11 mouse cellular contexts compared by ENCODE assay signal in the genomic region with DNA sequence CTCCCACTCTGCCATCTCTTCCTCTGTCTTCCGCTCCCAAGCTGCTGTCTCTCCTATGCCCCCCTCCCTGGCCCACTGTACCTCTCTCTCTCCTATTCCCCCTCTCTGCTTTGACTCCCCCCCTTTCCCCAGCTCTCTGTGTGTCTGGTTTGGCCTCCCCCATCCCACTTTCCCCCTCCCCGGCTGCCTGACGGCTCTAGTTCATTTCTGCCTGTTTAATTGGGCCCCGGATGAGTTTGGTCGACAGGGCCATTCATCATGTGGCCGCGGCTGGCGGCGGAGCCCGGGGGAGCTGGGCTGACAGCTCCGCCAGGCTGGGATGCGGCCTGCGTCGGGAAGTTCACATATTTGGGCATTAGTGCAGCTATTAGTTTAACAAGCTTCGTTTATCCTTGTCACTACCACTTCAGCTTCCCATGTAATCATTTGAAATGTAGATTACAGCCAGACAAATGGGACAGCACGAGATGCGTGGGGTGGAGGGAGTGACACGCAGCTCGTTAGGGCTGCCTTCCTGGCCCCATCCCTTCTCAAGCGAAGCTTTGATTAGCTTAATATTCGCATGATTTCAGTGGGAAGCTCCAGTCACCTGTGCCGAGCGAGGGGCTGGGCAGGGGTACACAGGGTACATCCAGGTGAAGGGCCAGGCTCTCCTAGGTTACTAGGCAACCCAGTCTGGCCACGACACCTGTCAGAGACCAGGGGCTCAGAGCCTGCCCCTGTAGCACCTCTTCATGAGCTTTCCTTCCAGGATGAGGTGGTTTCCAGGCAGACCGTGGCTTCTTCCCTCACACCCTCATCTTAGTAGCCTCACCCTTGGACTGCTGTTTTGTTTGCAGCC.
DNase-seq lines count a peak whose midpoint lies in the region; ATAC-seq lines count a peak whose summit lies in the region.
"Had no signal": no experiment of that assay in that cellular context is flagged by ENCODE, and none has a peak within 500 bp of the region (broad histone marks: within the 10 kb centered on the region; RNA-seq: fewer than 3 reads in every experiment).

No protein-coding gene starts in this region.

- ATAC-seq in hindbrain, embryonic 16.5 days = peak; percentile 84
- peak; percentile 70 for ATAC-seq in neural tube, embryonic 14.5 days (ENCODE audit: low read depth)

- no peak overlapping the region for H3K9ac ChIP-seq in hindbrain, embryonic 16.5 days (ENCODE audit: low read depth, low read length)
- no peak overlapping the region for H3K9ac ChIP-seq in neural tube, embryonic 14.5 days (replicated peaks; ENCODE audit: low read depth, low read length)

- peak overlapping the region; percentile 40 for H3K4me2 ChIP-seq in hindbrain, embryonic 16.5 days (ENCODE audit: low read length)
- H3K4me2 ChIP-seq in neural tube, embryonic 14.5 days (ENCODE audit: low read depth, low read length) = peak overlapping the region; percentile 18; the same call in 1 of the 2 replicates

- peak; percentile 41 to 57 for DNase-seq in kidney, postnatal 4 days
- DNase-seq in kidney, adult 18-20 months = no peak
- DNase-seq in embryonic facial prominence, embryonic 10.5 days (ENCODE audit: low spot score) = peak; percentile 60
- no peak for DNase-seq in cerebellum, adult 9-11 months
- DNase-seq in B cell, adult 2 months = no peak
- no peak for DNase-seq in cerebellum, postnatal 25 days
- DNase-seq: adrenal gland, adult 8-10 months; right cerebral cortex, postnatal 14 days; thymus, adult 18-20 months had no signal

- H3K27ac ChIP-seq in embryonic facial prominence, embryonic 10.5 days (replicated peaks) = no peak overlapping the region
- H3K27ac ChIP-seq in hindbrain, embryonic 16.5 days (ENCODE audit: low read depth, low read length) = no peak overlapping the region
- 0 out of 2 replicates have a peak overlapping the region, but pooled peaks have one; percentile 44 for H3K27ac ChIP-seq in neural tube, embryonic 14.5 days (ENCODE audit: low read depth, low read length)

- H3K9me3 ChIP-seq in embryonic facial prominence, embryonic 10.5 days = no peaks in the 10 kb centered on the region
- H3K9me3 ChIP-seq in hindbrain, embryonic 16.5 days (ENCODE audit: control insufficient read depth, low read length) = no peaks in the 10 kb centered on the region
- no peaks in the 10 kb centered on the region for H3K9me3 ChIP-seq in neural tube, embryonic 14.5 days (ENCODE audit: control insufficient read depth, low read length)

- peaks cover 20% of the 10 kb centered on the region for H3K4me1 ChIP-seq in embryonic facial prominence, embryonic 10.5 days
- peaks cover 16% of the 10 kb centered on the region for H3K4me1 ChIP-seq in hindbrain, embryonic 16.5 days (ENCODE audit: control insufficient read depth, insufficient read depth, low read depth, low read length)
- peaks cover 17% of the 10 kb centered on the region for H3K4me1 ChIP-seq in neural tube, embryonic 14.5 days (ENCODE audit: control insufficient read depth, insufficient read depth, low read length)

- 37% methylated on average over 25 of the region's 25 CpGs for WGBS in embryonic facial prominence, embryonic 10.5 days
- WGBS in hindbrain, embryonic 16.5 days = 17% methylated on average over 25 of the region's 25 CpGs
- 17% methylated on average over 25 of the region's 25 CpGs for WGBS in neural tube, embryonic 14.5 days

- H3K36me3 ChIP-seq in embryonic facial prominence, embryonic 10.5 days (replicated peaks) = no peaks in the 10 kb centered on the region
- H3K36me3 ChIP-seq in hindbrain, embryonic 16.5 days (ENCODE audit: control insufficient read depth, insufficient read depth, low read length) = no peaks in the 10 kb centered on the region
- H3K36me3 ChIP-seq in neural tube, embryonic 14.5 days (ENCODE audit: control insufficient read depth, insufficient read depth, low read length) = no peaks in the 10 kb centered on the region

- no peak overlapping the region for H3K4me3 ChIP-seq in embryonic facial prominence, embryonic 10.5 days
- H3K4me3 ChIP-seq in hindbrain, embryonic 16.5 days (ENCODE audit: low read length) = no peak overlapping the region
- no peak overlapping the region for H3K4me3 ChIP-seq in neural tube, embryonic 14.5 days (ENCODE audit: low read depth, low read length)

- H3K27me3 ChIP-seq in embryonic facial prominence, embryonic 10.5 days (replicated peaks; ENCODE audit: low read depth, poor library complexity, severe bottlenecking) = peaks cover 44% of the 10 kb centered on the region
- no peaks in the 10 kb centered on the region; the same call in 1 of the 2 replicates for H3K27me3 ChIP-seq in hindbrain, embryonic 16.5 days (replicated peaks; ENCODE audit: control insufficient read depth, insufficient read depth, low read length)
- H3K27me3 ChIP-seq in neural tube, embryonic 14.5 days (ENCODE audit: control insufficient read depth, insufficient read depth, low read length) = no peaks in the 10 kb centered on the region

Comparison
In these comparisons a context has a peak if more than half of its experiments do, and no peak if none do; other contexts are left out.
1. DNase-seq: peak in kidney, postnatal 4 days (2 of 2) and embryonic facial prominence, embryonic 10.5 days (single experiment); none in kidney, adult 18-20 months (single experiment), cerebellum, adult 9-11 months (single experiment), B cell, adult 2 months (0 of 2) and cerebellum, postnatal 25 days (0 of 2).